Mouse (Mus musculus) forelimb bud, embryonic 11.5 days (tissue): ENCODE results near the gene Cptp.

Experiments used
- DNase-seq: peaks from one replicate; pipeline ENCODE4 v3.0.0-alpha.2; 2012; ENCODE audit warnings: low read depth, low spot score

Cptp gene

GRCm38 (mm10) chr4:155841651-155842270, 27.5 kb downstream of the Cptp start:
- DNase-seq, result no peak

DNA sequence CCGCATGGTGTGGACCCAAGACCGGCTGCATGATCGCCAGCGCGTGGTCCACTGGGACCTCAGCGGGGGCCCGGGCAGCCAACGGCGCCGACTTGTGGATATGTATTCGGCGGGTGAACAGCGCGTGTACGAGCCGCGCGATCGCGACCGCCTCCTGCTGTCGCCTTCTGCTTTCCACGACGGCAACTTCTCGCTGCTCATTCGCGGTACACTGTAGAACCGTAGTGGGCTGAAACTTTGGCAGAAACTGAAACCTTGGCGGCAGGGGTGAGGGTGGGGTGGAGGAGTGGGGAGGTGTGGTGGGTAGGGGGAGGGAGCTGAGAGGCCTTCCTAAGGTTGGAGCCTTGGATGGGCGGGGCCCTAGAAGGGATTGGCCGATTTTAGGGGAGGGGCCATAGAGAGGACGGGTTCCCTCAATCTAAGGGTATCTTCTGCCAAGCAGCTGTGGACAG, 28.2 kb downstream of the Cptp start:
- DNase-seq, result peak; percentile 35

DNA sequence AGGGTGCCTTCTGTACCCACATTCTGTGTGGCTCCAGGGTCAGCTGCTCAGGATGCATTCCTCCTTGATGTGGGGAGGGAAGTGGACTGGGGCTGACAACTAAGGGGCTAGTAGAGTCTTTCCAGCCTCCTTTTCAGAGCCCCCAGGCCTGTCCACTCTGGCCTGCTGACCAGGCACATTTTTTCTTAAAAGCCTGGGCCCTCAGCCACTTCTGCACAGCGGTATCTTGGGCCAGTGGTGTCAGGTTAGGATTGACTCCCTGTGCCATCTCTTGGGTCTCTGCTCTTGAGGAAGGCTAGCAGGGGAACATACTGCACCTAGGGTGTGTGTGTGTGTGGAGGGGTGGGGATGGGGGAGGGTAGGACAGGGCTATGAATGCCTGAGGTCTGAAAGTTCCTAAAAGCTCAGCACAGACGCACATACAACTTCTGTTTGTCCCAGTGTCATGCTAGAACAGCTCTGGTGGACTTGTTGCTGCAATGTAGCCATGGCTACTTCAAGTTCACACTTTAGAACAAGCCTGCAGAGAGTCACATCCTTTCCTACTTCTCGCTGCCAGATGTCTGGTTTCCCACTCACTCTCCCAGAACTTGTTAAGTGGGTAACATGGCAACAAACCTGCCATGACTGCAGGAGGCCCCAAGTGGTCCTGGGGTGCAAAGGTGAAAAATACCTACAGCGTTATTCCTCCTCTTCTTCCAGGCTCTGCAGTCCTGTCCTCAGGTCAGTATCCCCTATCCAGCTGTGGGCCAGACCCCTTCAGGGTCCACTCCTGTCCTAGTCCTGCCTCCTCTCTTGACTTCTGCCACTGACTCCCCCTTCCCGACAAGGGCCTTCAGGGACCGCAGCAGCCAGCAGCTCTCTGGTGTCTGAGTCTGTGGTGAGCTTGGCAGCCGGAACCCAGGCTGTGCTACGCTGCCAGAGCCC, 28.9 kb downstream of the Cptp start:
- DNase-seq, result no peak

GRCm38 (mm10) chr4:155839483-155839910, 29.7 kb downstream of the Cptp start, which contains the start of gene Mxra8:
Gene Mxra8, plus strand, starts transcription at chr4:155839680.
- DNase-seq, result peak; percentile 75

DNA sequence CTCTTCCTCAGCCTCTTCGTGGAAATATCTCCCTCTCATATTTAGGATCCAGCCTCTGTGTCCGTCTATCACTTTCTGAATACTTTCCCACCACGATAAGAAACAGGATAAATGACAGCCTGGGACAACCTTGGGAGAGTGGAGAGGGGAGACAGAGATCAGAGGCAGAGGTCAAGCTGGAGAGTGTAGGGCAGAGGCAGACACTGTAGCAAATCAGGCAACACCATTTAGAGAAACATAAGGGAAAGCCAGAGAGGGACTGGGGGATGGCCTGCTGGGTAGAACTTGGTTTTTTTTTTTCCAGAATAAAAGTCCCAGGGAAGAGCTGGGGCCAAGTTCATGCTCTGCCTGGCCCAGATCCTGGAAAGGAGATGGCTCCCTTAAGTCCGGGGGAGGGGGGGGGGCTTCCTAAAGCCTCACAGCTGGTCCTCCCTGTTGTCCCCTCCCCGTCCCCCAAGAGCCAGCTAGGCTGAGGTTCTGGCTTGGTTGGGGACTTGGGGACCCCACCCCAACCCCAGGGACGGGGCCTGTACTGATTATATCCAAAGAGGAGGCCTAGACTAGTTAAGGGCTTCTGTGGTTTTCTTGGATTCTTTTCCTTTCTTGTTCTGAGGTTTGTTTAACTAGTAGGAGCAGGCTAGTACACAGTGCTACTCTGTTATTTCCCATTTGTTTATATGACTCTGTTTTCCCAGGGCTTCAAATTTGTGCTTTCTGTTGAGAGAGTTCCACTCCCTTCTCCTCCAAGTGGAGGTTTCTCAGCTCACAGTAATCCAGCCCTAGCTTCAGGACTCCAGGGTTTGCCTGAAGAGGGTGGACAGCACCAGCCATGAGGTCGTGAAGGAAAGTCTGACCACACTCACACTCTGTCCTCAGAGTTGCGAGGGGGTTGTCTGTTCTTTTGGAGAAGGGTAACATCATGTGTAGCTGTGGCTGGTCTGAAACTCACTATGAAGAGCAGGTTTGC, 30.8 kb downstream of the Cptp start:
- no peak for DNase-seq

GRCm38 (mm10) chr4:155837404-155838010, 31.7 kb downstream of the Cptp start:
- DNase-seq, result no peak

DNA sequence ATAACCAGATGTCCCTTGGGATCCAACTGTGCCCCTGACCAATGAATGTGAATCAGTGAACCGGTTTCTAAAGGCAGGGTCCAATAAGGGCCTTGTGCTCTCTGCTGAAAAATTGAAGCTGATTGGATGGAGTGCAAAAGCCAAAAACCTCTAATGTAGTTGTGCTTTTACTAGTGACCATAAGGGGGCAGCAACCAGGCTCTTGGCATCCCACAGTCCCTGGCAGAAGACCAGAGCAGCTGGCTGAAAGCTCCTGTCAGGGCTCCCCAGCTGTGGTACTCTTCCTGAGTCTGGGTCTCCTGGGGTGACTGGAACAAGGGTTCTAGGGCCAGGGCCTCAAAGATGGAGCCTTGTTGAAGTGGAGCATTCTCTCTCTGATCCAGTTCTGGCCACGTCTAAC, 35.4 kb downstream of the Cptp start:
- DNase-seq, result peak; percentile 79

DNA sequence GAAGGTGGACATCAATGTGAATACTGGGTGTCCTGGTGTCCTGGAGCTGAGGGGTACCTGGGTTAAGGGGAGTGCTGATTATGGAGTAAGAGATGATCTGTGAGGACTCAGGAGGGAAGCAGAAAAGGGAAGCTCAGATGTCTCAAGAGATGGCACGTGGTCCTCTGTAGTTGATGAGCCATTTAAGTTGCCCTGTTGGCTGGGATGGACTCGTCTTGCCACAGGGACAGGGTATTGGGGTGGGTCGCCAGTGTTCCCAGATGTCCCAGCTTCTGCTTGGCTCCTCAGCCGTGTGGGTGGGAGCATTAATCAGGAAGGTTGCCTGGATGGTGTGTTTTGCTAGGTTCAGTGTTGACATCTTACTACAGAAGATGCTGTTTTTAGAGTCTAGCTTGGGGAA, 36.0 kb downstream of the Cptp start:
- DNase-seq, result no peak

DNA sequence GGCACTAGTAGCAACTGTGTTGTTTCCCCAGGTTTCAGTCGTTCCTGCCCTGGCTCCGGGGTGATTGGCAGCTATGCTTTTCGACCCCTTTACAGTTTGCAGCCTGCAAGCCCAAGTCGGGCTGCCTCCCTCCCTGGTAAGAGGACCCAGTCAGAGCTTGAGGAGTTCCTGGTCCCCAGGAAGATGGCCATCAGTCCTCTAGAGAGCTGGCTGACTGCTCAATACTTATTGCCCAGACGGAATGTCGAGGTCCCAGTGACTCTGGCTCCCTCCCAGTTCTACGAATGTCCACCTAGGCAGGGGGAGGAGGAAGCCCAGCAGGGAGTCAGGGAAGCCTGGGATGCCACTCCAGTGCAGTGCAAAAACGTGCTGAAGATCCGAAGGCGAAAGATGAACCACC, 36.9 kb downstream of the Cptp start:
- no peak for DNase-seq

- no peak for DNase-seq
These were observed 37.4 kb downstream of the Cptp start for GRCm38 (mm10) chr4:155831831-155832230.

DNA sequence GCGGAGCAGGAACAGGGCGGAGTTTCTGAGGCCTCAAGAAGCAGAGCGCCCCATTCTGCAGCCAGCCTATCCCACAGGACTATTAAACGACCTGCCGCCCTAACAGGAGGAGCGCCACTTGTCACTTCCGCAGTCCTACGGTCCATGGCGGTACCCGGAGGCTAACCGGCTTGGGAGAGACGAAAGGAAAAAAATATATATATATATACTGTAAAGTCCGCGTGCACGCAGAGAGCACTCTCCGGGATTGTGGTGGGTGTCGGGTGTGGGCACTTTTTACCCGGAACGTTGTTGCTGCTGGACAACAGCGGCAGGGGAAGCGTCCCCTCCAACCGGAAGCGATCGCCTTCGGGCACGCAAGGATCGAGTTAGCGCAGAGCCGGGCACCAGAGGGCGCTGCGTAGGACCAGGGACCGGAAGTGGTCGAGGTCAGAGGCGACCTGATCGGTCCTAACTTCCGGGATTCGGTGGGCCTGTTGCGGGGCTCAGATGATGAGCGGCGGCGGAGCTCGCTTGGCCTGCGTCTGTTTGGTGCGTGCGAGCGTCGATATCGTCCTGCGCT, 38.0 kb downstream of the Cptp start, which contains the start of gene Aurkaip1:
Aurkaip1 (plus strand) TSS at position 68 of the 562 bp plus-strand sequence.
- peak; percentile 97 for DNase-seq

DNA sequence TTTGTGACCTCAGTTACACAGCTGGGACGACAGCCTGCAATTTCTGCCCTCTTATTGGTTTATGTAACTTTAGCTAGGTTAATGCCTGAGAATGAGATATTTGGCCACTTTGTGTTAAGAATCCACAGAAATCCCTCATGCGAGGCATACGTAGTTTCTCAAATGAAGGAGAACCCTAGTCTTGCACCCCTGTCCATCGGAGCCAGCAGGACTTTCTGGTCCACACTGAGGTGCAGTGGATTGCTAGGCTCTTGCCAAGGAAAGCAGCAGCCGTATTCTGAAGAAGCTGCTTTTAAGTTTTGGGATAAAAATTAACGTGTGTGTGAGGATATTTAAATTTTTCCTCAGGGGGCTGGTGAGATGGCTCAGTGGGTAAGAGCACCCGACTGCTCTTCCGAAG, 38.6 kb downstream of the Cptp start:
- DNase-seq, result no peak

DNA sequence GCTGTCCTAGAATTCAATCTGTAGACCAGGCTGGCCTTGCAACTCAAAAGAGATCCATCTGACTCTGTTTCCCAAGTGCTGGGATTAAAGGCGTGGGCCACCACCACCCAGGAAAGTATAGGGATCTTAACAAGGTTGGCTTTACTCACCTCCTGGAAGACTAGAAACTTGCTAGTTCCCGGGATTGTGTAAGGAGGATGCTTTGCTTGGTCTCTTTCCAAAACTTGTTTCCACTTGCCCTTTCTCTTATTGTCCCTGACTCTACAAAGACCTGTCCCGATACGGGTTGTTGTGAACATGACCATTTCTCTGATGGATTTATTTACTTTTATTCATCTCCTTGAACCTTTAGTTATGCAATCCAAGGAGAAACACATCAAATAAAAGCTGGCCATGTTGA, 39.4 kb downstream of the Cptp start:
- DNase-seq, result no peak

GRCm38 (mm10) chr4:155823443-155823842, 45.8 kb downstream of the Cptp start:
- no peak for DNase-seq

GRCm38 (mm10) chr4:155821025-155821424, 48.2 kb downstream of the Cptp start:
- no peak for DNase-seq

DNA sequence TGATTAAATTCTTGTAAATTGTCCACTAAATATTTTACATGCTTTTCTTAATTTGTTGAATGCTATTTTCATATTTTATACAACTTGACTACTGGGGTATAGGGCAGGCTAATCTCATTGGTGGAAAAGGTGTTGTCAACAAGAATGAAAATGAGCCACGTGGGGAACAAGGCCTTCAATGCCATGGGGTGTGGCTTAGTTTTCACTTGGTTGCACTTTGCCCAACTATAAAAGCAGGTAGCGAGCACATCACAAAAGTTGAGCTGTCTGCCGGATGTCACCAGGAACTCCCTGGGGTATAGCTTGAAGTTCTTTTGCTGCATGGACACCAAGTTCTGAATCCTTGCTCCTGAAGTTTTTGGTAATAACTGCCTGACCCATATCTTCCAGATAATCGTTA, 51.7 kb downstream of the Cptp start:
- no peak for DNase-seq
